Mouse (Mus musculus) myocyte (in vitro differentiated cells): ENCODE data around the gene Zfp952. TPM values are rescaled to one million over a fixed set of nuclear protein-coding genes. Genes with fewer than 3 reads are reported as not detected.
A peak's percentile ranks its signal among the peaks of the same experiment; 100 is the strongest.
"Not testable (repeated sequence)": the region's sequence is repeated elsewhere in the genome, so short reads cannot be mapped to it uniquely, and the experiment has no call there.

Experiments used
- H3K27me3 ChIP-seq: one replicate; pipeline ENCODE4 v1.6.1; 2011; ENCODE audit not compliant: control insufficient read depth, insufficient read depth, insufficient read length
- H3K36me3 ChIP-seq: one replicate; pipeline ENCODE4 v1.6.1; 2011; ENCODE audit not compliant: control insufficient read depth, insufficient read depth
- H3K4me2 ChIP-seq: one replicate; pipeline ENCODE4 v1.6.1; 2011; ENCODE audit warnings: low read depth, control low read depth
- H3K4me3 ChIP-seq: one replicate; pipeline ENCODE4 v1.5.1; 2011; ENCODE audit warnings: mild to moderate bottlenecking, control low read depth, moderate library complexity
- H3K79me2 ChIP-seq: one replicate; pipeline ENCODE4 v1.6.1; 2011; ENCODE audit not compliant: control insufficient read depth, insufficient read depth
- H3ac ChIP-seq: one replicate; pipeline ENCODE4 v1.6.1; 2011; ENCODE audit not compliant: control insufficient read depth, insufficient read length
- CEBPB ChIP-seq: IDR thresholded peaks from 2 replicates; pipeline ENCODE4 v1.6.1; 2011; ENCODE audit warnings: mild to moderate bottlenecking, moderate library complexity; ENCODE audit not compliant: poor library complexity, insufficient read depth, severe bottlenecking
- E2F4 ChIP-seq: IDR thresholded peaks from one replicate; pipeline ENCODE4 v1.6.1; 2011; ENCODE audit warnings: mild to moderate bottlenecking, control low read depth, moderate library complexity; ENCODE audit not compliant: insufficient read depth
- MAX ChIP-seq: IDR thresholded peaks from one replicate; pipeline ENCODE4 v1.6.1; 2011; ENCODE audit warnings: low read depth, mild to moderate bottlenecking, control low read depth
- MYOD1 ChIP-seq, 3 experiments: IDR thresholded peaks; one replicate each; pipeline ENCODE4 v1.6.1; 2011; ENCODE audit warnings: control low read depth in 2 of 3, low read depth in 2 of 3, mild to moderate bottlenecking in 2 of 3, moderate library complexity in 1 of 3; ENCODE audit not compliant: insufficient read length in 2 of 3, control insufficient read depth in 1 of 3
- MYOG ChIP-seq, 3 experiments: IDR thresholded peaks; one replicate each; pipeline ENCODE4 v1.6.1; 2011; ENCODE audit warnings: control low read depth in 2 of 3, low read depth in 2 of 3, mild to moderate bottlenecking in 2 of 3; ENCODE audit not compliant: insufficient read length in 2 of 3, control insufficient read depth in 1 of 3, insufficient read depth in 1 of 3
- POLR2A ChIP-seq: IDR thresholded peaks from one replicate; pipeline ENCODE4 v1.6.1; 2011; ENCODE audit warnings: low read depth, mild to moderate bottlenecking, control low read depth, moderate library complexity; ENCODE audit not compliant: insufficient read length
- POLR2AphosphoS2 ChIP-seq: IDR thresholded peaks from one replicate; pipeline ENCODE4 v1.6.1; 2011; ENCODE audit warnings: low read depth, control low read depth; ENCODE audit not compliant: insufficient read length
- REST ChIP-seq: IDR thresholded peaks from one replicate; pipeline ENCODE4 v1.6.1; 2011; ENCODE audit warnings: mild to moderate bottlenecking, control low read depth, moderate library complexity; ENCODE audit not compliant: insufficient read depth, insufficient read length
- SRF ChIP-seq: IDR thresholded peaks from one replicate; pipeline ENCODE4 v1.6.1; 2011; ENCODE audit warnings: low read depth; ENCODE audit not compliant: control insufficient read depth, insufficient read length
- TCF12 ChIP-seq: IDR thresholded peaks from one replicate; pipeline ENCODE4 v1.6.1; 2011; ENCODE audit warnings: mild to moderate bottlenecking, control low read depth; ENCODE audit not compliant: poor library complexity, insufficient read depth, severe bottlenecking
- TCF3 ChIP-seq: IDR thresholded peaks from one replicate; pipeline ENCODE4 v1.6.1; 2011; ENCODE audit warnings: low read depth, control low read depth; ENCODE audit not compliant: insufficient read length
- USF1 ChIP-seq: IDR thresholded peaks from one replicate; pipeline ENCODE4 v1.6.1; 2011; ENCODE audit warnings: low read depth, mild to moderate bottlenecking, control low read depth, moderate library complexity
- polyA plus RNA-seq: library from polyadenylated mRNA; unstranded; fragments of >200 nt; fragmentation: generic; extraction: Trizol; gene quantifications from one replicate; pipeline ENCODE4 v1.2.1, GENCODE M21; 2012; ENCODE audit warnings: missing spikeins

Gene Zfp952
- polyA plus RNA-seq, 1 experiment = 2.3 TPM

DNA sequence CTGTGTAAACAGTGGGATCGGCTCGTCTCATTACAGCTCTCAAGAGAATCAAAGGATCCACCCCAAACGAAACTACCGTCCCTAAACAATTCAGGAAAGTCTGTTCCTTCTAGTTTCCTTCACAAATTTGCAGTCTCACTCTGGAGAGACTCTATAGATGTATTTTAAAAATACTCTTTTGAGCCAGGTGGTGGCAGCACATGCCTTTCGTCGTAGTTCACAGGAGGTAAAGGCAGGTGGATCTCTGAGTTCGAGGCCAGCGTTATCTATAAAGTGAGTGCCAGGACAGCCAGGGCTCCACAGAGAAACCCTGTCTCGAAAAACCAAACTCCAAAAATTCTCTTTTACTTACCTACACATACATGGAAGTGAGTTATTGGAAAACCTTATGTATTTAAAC is 15.4 kb downstream of the Zfp952 start:
- no peaks in the 10 kb centered on the region for H3K27me3 ChIP-seq
- TF ChIP-seq CEBPB (no peak), SRF (no peak), MYOD1 (IDR thresholded peaks at IDR 0.05; ENCODE audit: control insufficient read depth in 1 of 3, insufficient read length in 2 of 3, low read depth in 2 of 3) (no peak), E2F4 (no peak), MAX (no peak), POLR2A (no peak), TCF12 (no peak), TCF3 (no peak), MYOG (IDR thresholded peaks at IDR 0.05; ENCODE audit: control insufficient read depth in 1 of 3, insufficient read depth in 1 of 3, insufficient read length in 2 of 3, low read depth in 2 of 3) (no peak), POLR2AphosphoS2 (no peak), REST (no peak), USF1 (no peak)
- no peak overlapping the region for H3K4me2 ChIP-seq
- no peaks in the 10 kb centered on the region for H3K79me2 ChIP-seq
- H3ac ChIP-seq = no peak overlapping the region
- peaks cover 11% of the 10 kb centered on the region for H3K36me3 ChIP-seq
- H3K4me3 ChIP-seq = no peak overlapping the region

GRCm38 (mm10) chr17:33020434-33020833 is 27.5 kb downstream of the Zfp952 start:
- H3K4me2 ChIP-seq, H3ac ChIP-seq, H3K79me2 ChIP-seq, H3K4me3 ChIP-seq, H3K27me3 ChIP-seq: not testable (repeated sequence)
- H3K36me3 ChIP-seq = peaks cover 39% of the 10 kb centered on the region

DNA sequence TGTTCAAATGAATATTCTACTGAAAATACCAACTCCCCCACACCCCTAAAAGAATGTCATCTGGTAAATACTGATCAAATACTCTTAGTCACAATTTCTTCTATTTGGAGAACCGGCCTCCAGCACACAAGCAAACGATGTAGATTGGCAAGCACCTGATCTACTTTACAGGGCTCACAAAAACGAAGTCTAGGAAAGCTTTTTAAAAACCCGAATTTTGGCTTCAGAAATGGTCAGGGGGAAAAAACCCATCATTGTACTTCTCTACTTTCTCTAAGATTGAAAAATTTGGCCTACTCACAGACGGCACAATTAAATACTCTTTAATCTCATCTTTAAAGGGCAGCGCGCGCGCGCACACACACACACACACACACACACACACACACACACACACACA is 39.4 kb downstream of the Zfp952 start:
- Histone ChIP-seq H3K27me3 (no peaks in the 10 kb centered on the region), H3K4me3 (peak overlapping the region; percentile 74), H3K36me3 (no peaks in the 10 kb centered on the region), H3K4me2 (peak overlapping the region; percentile 79), H3ac (peak overlapping the region; percentile 37), H3K79me2 (peaks cover 26% of the 10 kb centered on the region)
- no peak for TF ChIP-seq POLR2A
- TF ChIP-seq USF1 = no peak
- TF ChIP-seq E2F4 = no peak
- TF ChIP-seq MAX = no peak
- no peak for TF ChIP-seq TCF12
- TF ChIP-seq MYOG (IDR thresholded peaks at IDR 0.05; ENCODE audit: control insufficient read depth in 1 of 3, insufficient read depth in 1 of 3, insufficient read length in 2 of 3, low read depth in 2 of 3) = no peak
- TF ChIP-seq CEBPB = no peak
- no peak for TF ChIP-seq MYOD1 (IDR thresholded peaks at IDR 0.05; ENCODE audit: control insufficient read depth in 1 of 3, insufficient read length in 2 of 3, low read depth in 2 of 3)
- TF ChIP-seq SRF = no peak
- no peak for TF ChIP-seq POLR2AphosphoS2
- TF ChIP-seq TCF3 = no peak

- H3K36me3 ChIP-seq = no peaks in the 10 kb centered on the region
- no peak for TF ChIP-seq MYOD1 (IDR thresholded peaks at IDR 0.05; ENCODE audit: control insufficient read depth in 1 of 3, insufficient read length in 2 of 3, low read depth in 2 of 3)
- peak; percentile 51 for TF ChIP-seq POLR2A
- no peak for TF ChIP-seq TCF12
- peak; percentile 77 for TF ChIP-seq E2F4
- peak within 1 kb of the TSS; percentile 74 for H3K4me3 ChIP-seq
- peak within 1 kb of the TSS; percentile 79 for H3K4me2 ChIP-seq
- H3K79me2 ChIP-seq = peaks cover 21% of the 10 kb centered on the region
- no peaks in the 10 kb centered on the region for H3K27me3 ChIP-seq
- peak within 1 kb of the TSS; percentile 37 for H3ac ChIP-seq
Observed at GRCm38 (mm10) chr17:33032900-33033891, 40.3 kb downstream of the Zfp952 start, which contains the start of gene Zfp763. Gene Zfp763, minus strand, starts transcription at chr17:33033402.

Other genes with a start within 250 kb of the Zfp952 start
- gene Zfp871, start 204.8 kb upstream of the Zfp952 start, polyA plus RNA-seq = 1.7 TPM
- gene Zfp811, start 183.2 kb upstream of the Zfp952 start, polyA plus RNA-seq = 0.02 TPM
- 1.4 TPM for gene Zfp799, start 162.9 kb upstream of the Zfp952 start, polyA plus RNA-seq
- gene Zfp870, start 101.5 kb upstream of the Zfp952 start, polyA plus RNA-seq = 0.91 TPM
- 0.02 TPM for gene Cyp4f14, start 75.8 kb upstream of the Zfp952 start, polyA plus RNA-seq
- gene Cyp4f13, start 45.7 kb upstream of the Zfp952 start, polyA plus RNA-seq = 6.1 TPM
- gene Zfp472, start 27.3 kb upstream of the Zfp952 start, polyA plus RNA-seq = 1.3 TPM
- 0.83 TPM for gene Zfp763, start 40.3 kb downstream of the Zfp952 start, polyA plus RNA-seq
- gene 4921501E09Rik, start 74.9 kb downstream of the Zfp952 start, polyA plus RNA-seq = not detected
- gene Zfp563, start 96.2 kb downstream of the Zfp952 start, polyA plus RNA-seq = 1.4 TPM
- 0.11 TPM for gene Morc2b, start 146.6 kb downstream of the Zfp952 start, polyA plus RNA-seq
- not detected for gene Olfr55, start 175.3 kb downstream of the Zfp952 start, polyA plus RNA-seq
- gene Olfr239, start 198.2 kb downstream of the Zfp952 start, polyA plus RNA-seq = not detected
- 0.11 TPM for gene Olfr1564, start 228.6 kb downstream of the Zfp952 start, polyA plus RNA-seq